Mouse (Mus musculus): ENCODE measurements around the gene Mrm1. TPM values are rescaled to one million over a fixed set of nuclear protein-coding genes. Genes with fewer than 3 reads are reported as not detected.

Gene Mrm1
- total RNA-seq, 2 experiments from 2014 or later, result 19.3 to 19.4 TPM

Other genes starting within 250 kb of the Mrm1 start
- gene Dhrs11, start 9.5 kb upstream of the Mrm1 start, total RNA-seq (2021), result 1 to 10 TPM; 6.7 to 8.6 TPM
- gene Ggnbp2, start 51.3 kb upstream of the Mrm1 start, total RNA-seq (2021), result 10 to 100 TPM; 75.9 to 93.3 TPM
- 10 to 100 TPM in 1 of 2 experiments, 1 to 10 TPM in 1; 9.3 to 15.4 TPM for gene Myo19, start 60.6 kb upstream of the Mrm1 start, total RNA-seq (2021)
- gene Pigw, start 60.8 kb upstream of the Mrm1 start, total RNA-seq (2021), result 1 to 10 TPM; 7.1 to 7.9 TPM
- 10 to 100 TPM; 31.3 to 38.4 TPM for gene Znhit3, start 96.9 kb upstream of the Mrm1 start, total RNA-seq (2021)
- gene Car4, start 138.3 kb upstream of the Mrm1 start, total RNA-seq (2021), result 10 to 100 TPM; 75.0 to 82.3 TPM

Data from left cerebral cortex, postnatal 36 days (tissue).